Mouse (Mus musculus) left cerebral cortex, postnatal 14 days (tissue): Measurements from ENCODE around the gene Tmem63b. TPM values are rescaled to one million over a fixed set of nuclear protein-coding genes. Genes with fewer than 3 reads are reported as not detected.
A peak's percentile ranks its signal among the peaks of the same experiment; 100 is the strongest.

Experiments used
- DNase-seq, 2 experiments: peaks; one replicate each; pipeline ENCODE4 v3.0.0; 2021 to 2022; ENCODE audit warnings: low spot score in 2 of 2, mixed read lengths in 1 of 2
- intact Hi-C: fragments of 180-260 bp; cut with DNase I; formaldehyde crosslinking; loops from one replicate; pipeline ENCODE4 v1.15.1; 2025
- long read RNA-seq, 2 experiments: library from polyadenylated mRNA; stranded (forward); transcript quantifications; one replicate each; pipeline ENCODE4 v2.0.0; 2021
- total RNA-seq, 2 experiments: library from RNA; stranded (reverse); gene quantifications; 2 replicates each; pipeline ENCODE4 v1.2.3; 2021

The Tmem63b gene
- total RNA-seq = 100 to 1,000 TPM; 220 to 225 TPM
- long read RNA-seq, experiment 1, transcript Tmem63b-201 (24 exons, 3,284 nt) = major isoform, 7 of 80 reads
- long read RNA-seq, experiment 1, partial matches to known transcripts = 14 of 80 reads
- long read RNA-seq, experiment 1, other reads (novel, unspliced or antisense) = 59 of 80 reads
- long read RNA-seq, experiment 2, transcript Tmem63b-201 (24 exons, 3,284 nt) = major isoform, 5 of 76 reads
- long read RNA-seq, experiment 2, partial matches to known transcripts = 30 of 76 reads
- long read RNA-seq, experiment 2, other reads (novel, unspliced or antisense) = 41 of 76 reads

- intact Hi-C loops = no loop called here
- no peak for DNase-seq
Observed at GRCm38 (mm10) chr17:45686716-45687115, at the start of gene Tmem63b. Tmem63b (minus strand) TSS chr17:45686905.

GRCm38 (mm10) chr17:45735382-45736310 is 48.9 kb upstream of the Tmem63b start:
- peak; percentile 83 to 91 for DNase-seq

GRCm38 (mm10) chr17:45734881-45735280 is 48.2 kb upstream of the Tmem63b start:
- intact Hi-C loops = loop anchor here (5.0 kb wide), 1 partner anchor 172 kb away; no protein-coding TSS in a partner anchor

More at GRCm38 (mm10) chr17:45735382-45736310, 48.9 kb upstream of the Tmem63b start:
- intact Hi-C loops = loop anchor here (1.0 to 5.0 kb wide), 2 partner anchors 172 to 297 kb away; partner anchors contain the start of gene Vegfa

GRCm38 (mm10) chr17:45734333-45734732 is 47.6 kb upstream of the Tmem63b start:
- intact Hi-C loops = no loop called here
- no peak for DNase-seq

More at GRCm38 (mm10) chr17:45734881-45735280, 48.2 kb upstream of the Tmem63b start:
- DNase-seq = no peak

GRCm38 (mm10) chr17:45733735-45734301 is 47.1 kb upstream of the Tmem63b start, which contains the start of gene 1600014C23Rik:
1600014C23Rik (minus strand) TSS chr17:45733844.
- DNase-seq = peak; percentile 78 to 80
- intact Hi-C loops = no loop called here

GRCm38 (mm10) chr17:45733038-45733734 is 46.5 kb upstream of the Tmem63b start:
- intact Hi-C loops = no loop called here
- DNase-seq = no peak

- intact Hi-C loops = loop anchor here (1.0 kb wide), 1 partner anchor 401 kb away; no protein-coding TSS in a partner anchor
- DNase-seq = peak; percentile 91 to 94
Observed at GRCm38 (mm10) chr17:45731172-45731864, 44.6 kb upstream of the Tmem63b start.

GRCm38 (mm10) chr17:45730696-45731095 is 44.0 kb upstream of the Tmem63b start:
- intact Hi-C loops = loop anchor here (1.0 kb wide), 1 partner anchor 402 kb away; no protein-coding TSS in a partner anchor
- DNase-seq = no peak

- intact Hi-C loops = no loop called here
- DNase-seq = no peak
Observed at GRCm38 (mm10) chr17:45729387-45729786, 42.7 kb upstream of the Tmem63b start.

GRCm38 (mm10) chr17:45727983-45728723 is 41.4 kb upstream of the Tmem63b start:
- no peak for DNase-seq
- intact Hi-C loops = no loop called here

GRCm38 (mm10) chr17:45727481-45727880 is 40.8 kb upstream of the Tmem63b start:
- DNase-seq = no peak
- intact Hi-C loops = no loop called here

GRCm38 (mm10) chr17:45726249-45726648 is 39.5 kb upstream of the Tmem63b start:
- intact Hi-C loops = no loop called here

GRCm38 (mm10) chr17:45724574-45724921 is 37.8 kb upstream of the Tmem63b start:
- intact Hi-C loops = no loop called here
- DNase-seq = no peak

More at GRCm38 (mm10) chr17:45726249-45726648, 39.5 kb upstream of the Tmem63b start:
- DNase-seq = no peak

GRCm38 (mm10) chr17:45723732-45724573 is 37.2 kb upstream of the Tmem63b start:
- intact Hi-C loops = no loop called here

GRCm38 (mm10) chr17:45718323-45718722 is 31.6 kb upstream of the Tmem63b start:
- peak; percentile 86 to 89 for DNase-seq
- intact Hi-C loops = loop anchor here (5.0 kb wide), 3 partner anchors 41 to 136 kb away; no protein-coding TSS in a partner anchor

More at GRCm38 (mm10) chr17:45723732-45724573, 37.2 kb upstream of the Tmem63b start:
- DNase-seq = peak; percentile 84 to 89

GRCm38 (mm10) chr17:45711525-45711924 is 24.8 kb upstream of the Tmem63b start:
- no peak for DNase-seq
- intact Hi-C loops = no loop called here

- DNase-seq = no peak
- intact Hi-C loops = no loop called here
Observed at GRCm38 (mm10) chr17:45710407-45710806, 23.7 kb upstream of the Tmem63b start.
